Mouse (Mus musculus) hindbrain, postnatal 0 days (tissue): ENCODE measurements at regions not wholly inside any gene's neighbourhood (a gene's known extent, or its start where the extent isn't known, plus 50 kb on each side); places are given as distances from the start of the nearest gene placed in this dataset.

Experiments
- ATAC-seq: fragments of 200-750 bp; cut with Nextera tagmentation; 2 replicates; pipeline ENCODE4 v1.8.0; 2017; ENCODE audit warnings: mild to moderate bottlenecking, moderate TSS enrichment, moderate library complexity
- DNase-seq: peaks from one replicate; pipeline ENCODE4 v3.0.0-alpha.2; 2015; ENCODE audit warnings: low spot score
- H3K27ac ChIP-seq: fragments of 300-500 bp; sonication (generic); 2 replicates; pipeline ENCODE4 v1.5.1; 2014; ENCODE audit warnings: mild to moderate bottlenecking
- H3K27me3 ChIP-seq: fragments of 300-500 bp; sonication (generic); 2 replicates; pipeline ENCODE4 v1.6.1; 2014; ENCODE audit warnings: low read length, mixed read lengths; ENCODE audit not compliant: insufficient read depth
- H3K36me3 ChIP-seq: fragments of 300-500 bp; sonication (generic); 2 replicates; pipeline ENCODE4 v1.6.1; 2014; ENCODE audit warnings: low read length, mixed read lengths; ENCODE audit not compliant: insufficient read depth
- H3K4me1 ChIP-seq: fragments of 300-500 bp; sonication (generic); 2 replicates; pipeline ENCODE4 v1.6.1; 2014; ENCODE audit warnings: antibody characterized with exemption, low read length, mixed read lengths; ENCODE audit not compliant: insufficient read depth
- H3K4me2 ChIP-seq: fragments of 300-500 bp; sonication (generic); 2 replicates; pipeline ENCODE4 v1.6.1; 2014; ENCODE audit warnings: low read depth, mild to moderate bottlenecking, low read length, moderate library complexity, mixed read lengths
- H3K4me3 ChIP-seq: fragments of 300-500 bp; sonication (generic); 2 replicates; pipeline ENCODE4 v1.5.1; 2014; ENCODE audit warnings: low read length
- H3K9ac ChIP-seq: fragments of 300-500 bp; sonication (generic); replicated peaks from 2 replicates; pipeline ENCODE4 v1.6.1; 2014; ENCODE audit warnings: mild to moderate bottlenecking, low read length, moderate library complexity, mixed read lengths
- H3K9me3 ChIP-seq: fragments of 300-500 bp; sonication (generic); 2 replicates; pipeline ENCODE4 v1.6.1; 2016; ENCODE audit warnings: low read length, mixed read lengths
- CTCF ChIP-seq: IDR thresholded peaks from 2 replicates; pipeline ENCODE4 v1.5.1; 2016; ENCODE audit warnings: antibody characterized with exemption, control low read depth, low read depth
- whole genome bisulfite sequencing: fragments of 180-500 bp; shearing (Covaris S2); extraction: QIAGEN DNeasy Blood & Tissue Kit; methylation state at CpG from one replicate; pipeline ENCODE4 v1.1.7; 2014; 5-methylcytosine and 5-hydroxymethylcytosine counted together

DNA sequence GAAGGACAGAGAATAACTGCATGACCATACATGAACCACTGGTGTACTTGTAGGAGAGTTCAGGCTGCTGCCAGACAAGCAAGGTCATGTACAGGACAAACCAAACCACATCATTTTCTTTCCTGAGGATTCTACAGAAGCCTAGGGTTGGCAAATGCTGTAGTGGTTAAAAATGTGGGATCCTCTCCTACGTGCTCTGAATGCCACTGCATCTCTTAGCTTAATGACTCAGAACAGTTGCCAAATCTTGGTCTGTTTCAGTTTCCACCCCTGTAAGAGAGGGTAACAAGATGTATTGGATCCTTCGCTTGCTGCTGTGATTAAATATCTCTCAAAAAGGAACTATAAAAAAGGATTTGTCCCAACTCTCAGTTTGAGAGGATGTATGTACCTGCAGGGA lies 938.1 kb downstream of the 4930444P10Rik start:
- no peak overlapping the region for H3K4me2 ChIP-seq
- H3K27me3 ChIP-seq, result no peaks in the 10 kb centered on the region
- WGBS, result 76% methylated on average over 2 of the region's 2 CpGs
- no peaks in the 10 kb centered on the region for H3K9me3 ChIP-seq
- H3K27ac ChIP-seq, result no peak overlapping the region
- no peak for TF ChIP-seq CTCF
- H3K4me1 ChIP-seq, result no peaks in the 10 kb centered on the region
- H3K4me3 ChIP-seq, result no peak overlapping the region
- H3K9ac ChIP-seq, result no peak overlapping the region
- no peaks in the 10 kb centered on the region for H3K36me3 ChIP-seq
- no peak for DNase-seq
- ATAC-seq, result no peak

- Histone ChIP-seq H3K27ac (no peak overlapping the region), H3K9me3 (no peaks in the 10 kb centered on the region), H3K27me3 (no peaks in the 10 kb centered on the region), H3K4me1 (no peaks in the 10 kb centered on the region), H3K4me3 (no peak overlapping the region), H3K36me3 (no peaks in the 10 kb centered on the region), H3K9ac (no peak overlapping the region), H3K4me2 (no peak overlapping the region)
- TF ChIP-seq CTCF, result no peak
- WGBS, result 94% methylated on average over 2 of the region's 2 CpGs
- DNase-seq (no peak), ATAC-seq (no peak)
Observed at GRCm38 (mm10) chr1:15153952-15154351, 939.2 kb downstream of the 4930444P10Rik start.

- no peak overlapping the region for H3K27ac ChIP-seq
- ATAC-seq, result no peak
- no peaks in the 10 kb centered on the region for H3K27me3 ChIP-seq
- H3K4me2 ChIP-seq, result no peak overlapping the region
- no peaks in the 10 kb centered on the region for H3K4me1 ChIP-seq
- WGBS, result 84% methylated on average over 1 of the region's 1 CpGs
- DNase-seq, result no peak
- no peaks in the 10 kb centered on the region for H3K36me3 ChIP-seq
- H3K4me3 ChIP-seq, result no peak overlapping the region
- no peaks in the 10 kb centered on the region for H3K9me3 ChIP-seq
- no peak for TF ChIP-seq CTCF
- no peak overlapping the region for H3K9ac ChIP-seq
Observed at GRCm38 (mm10) chr1:15143922-15144591, 949.1 kb downstream of the 4930444P10Rik start.

GRCm38 (mm10) chr1:15118462-15118861 lies 974.7 kb downstream of the 4930444P10Rik start:
- 69% methylated on average over 3 of the region's 3 CpGs for WGBS
- Histone ChIP-seq H3K27me3 (no peaks in the 10 kb centered on the region), H3K9me3 (no peaks in the 10 kb centered on the region), H3K4me3 (no peak overlapping the region), H3K4me2 (no peak overlapping the region), H3K9ac (no peak overlapping the region), H3K27ac (no peak overlapping the region), H3K4me1 (no peaks in the 10 kb centered on the region), H3K36me3 (no peaks in the 10 kb centered on the region)
- DNase-seq, result no peak
- ATAC-seq, result no peak
- no peak for TF ChIP-seq CTCF

- Histone ChIP-seq H3K9ac (no peak overlapping the region), H3K4me3 (no peak overlapping the region), H3K27me3 (no peaks in the 10 kb centered on the region), H3K4me2 (no peak overlapping the region), H3K9me3 (no peaks in the 10 kb centered on the region), H3K4me1 (no peaks in the 10 kb centered on the region), H3K27ac (no peak overlapping the region), H3K36me3 (no peaks in the 10 kb centered on the region)
- DNase-seq, result no peak
- TF ChIP-seq CTCF, result peak; percentile 25; the same call in 1 of the 2 replicates
- 88% methylated on average over 2 of the region's 2 CpGs for WGBS
- no peak for ATAC-seq
Observed at GRCm38 (mm10) chr1:15111420-15111819, 981.7 kb downstream of the 4930444P10Rik start.

DNA sequence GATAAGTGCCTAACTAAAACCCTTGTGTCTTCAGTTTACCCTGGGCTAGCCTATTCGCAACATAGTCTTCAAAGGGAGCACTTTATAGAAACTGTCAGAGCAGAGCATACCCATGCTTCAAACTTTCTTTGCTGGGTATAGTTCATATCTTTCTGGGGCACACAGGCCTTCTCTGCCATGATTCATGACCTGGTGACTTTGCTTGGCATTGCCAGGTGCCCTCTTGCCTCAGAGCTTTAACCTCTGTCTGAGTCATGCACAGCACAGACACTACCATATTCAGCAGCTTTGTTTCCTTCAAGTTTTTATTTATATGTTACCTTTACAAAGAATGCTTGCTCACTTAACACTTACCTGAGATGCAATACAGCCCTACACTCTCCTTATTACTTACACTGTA lies 1022.8 kb downstream of the 4930444P10Rik start:
- Histone ChIP-seq H3K9me3 (no peaks in the 10 kb centered on the region), H3K9ac (no peak overlapping the region), H3K27ac (no peak overlapping the region), H3K4me2 (no peak overlapping the region), H3K4me1 (no peaks in the 10 kb centered on the region), H3K4me3 (no peak overlapping the region), H3K27me3 (no peaks in the 10 kb centered on the region), H3K36me3 (no peaks in the 10 kb centered on the region)
- no peak for TF ChIP-seq CTCF
- ATAC-seq (no peak), DNase-seq (no peak)
- 97% methylated on average over 1 of the region's 1 CpGs for WGBS

- no peak for ATAC-seq
- H3K27ac ChIP-seq, result no peak overlapping the region
- H3K9ac ChIP-seq, result no peak overlapping the region
- no peak for TF ChIP-seq CTCF
- no peaks in the 10 kb centered on the region for H3K9me3 ChIP-seq
- H3K4me3 ChIP-seq, result no peak overlapping the region
- H3K27me3 ChIP-seq, result no peaks in the 10 kb centered on the region
- H3K36me3 ChIP-seq, result no peaks in the 10 kb centered on the region
- DNase-seq, result no peak
- H3K4me2 ChIP-seq, result no peak overlapping the region
- no peaks in the 10 kb centered on the region for H3K4me1 ChIP-seq
- 68% methylated on average over 1 of the region's 1 CpGs for WGBS
Observed at GRCm38 (mm10) chr1:15034047-15034446, 1059.1 kb downstream of the 4930444P10Rik start.
